Mouse (Mus musculus): ENCODE measurements around the gene Pgap2. TPM values are rescaled to one million over a fixed set of nuclear protein-coding genes. Genes with fewer than 3 reads are reported as not detected.

Gene Pgap2
- polyA plus RNA-seq, 1 experiment: 131 TPM

DNA sequence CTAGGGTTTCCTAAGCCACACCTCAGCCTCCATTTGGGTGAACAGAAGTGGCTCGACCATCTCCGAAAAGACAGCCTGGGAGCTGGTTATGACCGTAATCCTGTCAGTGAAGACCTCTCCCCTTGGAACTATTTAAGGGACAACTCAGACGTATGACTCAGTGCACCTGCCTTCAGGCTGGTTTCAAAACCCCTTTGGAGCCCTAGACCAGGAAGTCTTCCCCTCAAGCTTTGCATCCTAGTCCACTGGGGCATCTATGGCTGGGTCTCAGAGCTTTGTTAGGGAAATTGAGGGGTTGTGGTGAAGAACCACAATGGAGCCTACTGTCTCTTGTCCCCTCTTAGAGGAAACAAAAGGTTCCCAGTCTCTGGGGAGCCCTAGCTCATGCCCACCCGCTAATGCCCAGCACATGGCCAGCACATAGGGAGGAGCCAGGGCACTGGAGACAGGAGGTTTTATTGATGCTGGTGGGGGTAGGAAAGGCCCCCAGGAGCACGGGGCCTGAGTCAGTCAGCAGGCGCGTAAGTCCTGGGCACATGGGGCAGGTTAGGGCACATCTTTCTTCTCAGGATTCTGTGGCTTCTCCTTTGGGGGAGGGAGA is 28.8 kb downstream of the Pgap2 start:
- DNase-seq: no peak
- Histone ChIP-seq H3K27ac (ENCODE audit: control insufficient read depth, insufficient read depth, low read length) (no peak overlapping the region), H3K27me3 (ENCODE audit: control insufficient read depth, insufficient read depth, low read length) (no peaks in the 10 kb centered on the region), H3K4me3 (ENCODE audit: control insufficient read depth, insufficient read depth, low read length) (no peak overlapping the region), H3K4me1 (replicated peaks; ENCODE audit: control insufficient read depth, insufficient read depth, low read length) (peaks cover 3% of the 10 kb centered on the region), H3K36me3 (ENCODE audit: control insufficient read depth, insufficient read depth, low read length) (peaks cover 48% of the 10 kb centered on the region)
- 92% methylated on average over 8 of the region's 8 CpGs for WGBS
- no peak for TF ChIP-seq CTCF (IDR thresholded peaks at IDR 0.05; ENCODE audit: borderline replicate concordance, control insufficient read depth, extremely low read depth, insufficient read depth, low read length, poor library complexity)
- TF ChIP-seq POLR2A (IDR thresholded peaks at IDR 0.05; ENCODE audit: control insufficient read depth, extremely low read depth, insufficient read depth, low read length, poor library complexity): no peak

DNA sequence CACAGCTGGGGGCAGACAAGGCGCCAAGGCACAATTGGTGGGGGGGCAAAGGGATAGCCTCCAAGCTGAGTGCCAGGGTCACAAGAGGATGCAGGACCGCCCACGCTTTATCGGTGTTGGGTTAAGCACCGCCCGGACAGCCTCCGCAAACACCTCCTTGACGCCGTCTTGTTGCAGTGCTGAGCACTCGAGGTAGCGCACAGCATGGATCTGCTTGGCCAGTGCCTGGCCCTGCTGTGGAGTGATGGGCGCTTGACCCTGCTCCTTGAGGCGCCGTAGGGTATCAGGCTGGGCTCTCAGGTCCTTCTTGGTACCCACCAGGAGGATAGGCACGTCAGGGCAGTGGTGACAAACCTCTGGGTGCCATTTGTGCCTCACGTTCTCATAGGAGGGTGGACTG is 29.6 kb downstream of the Pgap2 start:
- no peak for DNase-seq
- Histone ChIP-seq H3K4me1 (replicated peaks; ENCODE audit: control insufficient read depth, insufficient read depth, low read length) (peaks cover 11% of the 10 kb centered on the region), H3K36me3 (ENCODE audit: control insufficient read depth, insufficient read depth, low read length) (peaks cover 48% of the 10 kb centered on the region), H3K4me3 (ENCODE audit: control insufficient read depth, insufficient read depth, low read length) (no peak overlapping the region), H3K27ac (ENCODE audit: control insufficient read depth, insufficient read depth, low read length) (no peak overlapping the region), H3K27me3 (ENCODE audit: control insufficient read depth, insufficient read depth, low read length) (no peaks in the 10 kb centered on the region)
- WGBS: 96% methylated on average over 16 of the region's 16 CpGs
- TF ChIP-seq POLR2A (IDR thresholded peaks at IDR 0.05; ENCODE audit: control insufficient read depth, extremely low read depth, insufficient read depth, low read length, poor library complexity) (no peak), CTCF (IDR thresholded peaks at IDR 0.05; ENCODE audit: borderline replicate concordance, control insufficient read depth, extremely low read depth, insufficient read depth, low read length, poor library complexity) (no peak)

DNA sequence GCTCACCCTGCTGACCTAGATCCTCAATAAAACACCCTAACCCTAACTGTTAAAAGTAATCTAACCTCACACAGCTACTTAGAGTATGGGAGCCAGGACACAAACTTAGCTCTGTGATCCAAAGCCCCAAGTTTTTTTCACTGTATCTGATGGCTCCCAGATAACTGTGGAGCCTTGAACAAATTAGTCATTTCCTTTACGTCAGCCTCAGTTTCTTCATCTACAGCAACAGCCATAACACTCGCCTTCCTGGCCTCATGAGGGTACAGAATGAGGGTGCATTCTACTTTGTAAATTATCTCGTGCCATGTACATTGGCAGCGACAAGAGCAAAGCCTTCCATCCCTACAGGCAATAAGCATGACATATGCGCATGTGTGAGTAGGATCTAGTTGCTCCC is 32.4 kb downstream of the Pgap2 start:
- no peaks in the 10 kb centered on the region for H3K27me3 ChIP-seq (ENCODE audit: control insufficient read depth, insufficient read depth, low read length)
- TF ChIP-seq CTCF (IDR thresholded peaks at IDR 0.05; ENCODE audit: borderline replicate concordance, control insufficient read depth, extremely low read depth, insufficient read depth, low read length, poor library complexity) (no peak), POLR2A (IDR thresholded peaks at IDR 0.05; ENCODE audit: control insufficient read depth, extremely low read depth, insufficient read depth, low read length, poor library complexity) (no peak)
- H3K27ac ChIP-seq (ENCODE audit: control insufficient read depth, insufficient read depth, low read length): no peak overlapping the region
- peaks cover 35% of the 10 kb centered on the region for H3K4me1 ChIP-seq (replicated peaks; ENCODE audit: control insufficient read depth, insufficient read depth, low read length)
- H3K4me3 ChIP-seq (ENCODE audit: control insufficient read depth, insufficient read depth, low read length): no peak overlapping the region
- H3K36me3 ChIP-seq (ENCODE audit: control insufficient read depth, insufficient read depth, low read length): peaks cover 46% of the 10 kb centered on the region
- DNase-seq: no peak
- 92% methylated on average over 5 of the region's 5 CpGs for WGBS

DNA sequence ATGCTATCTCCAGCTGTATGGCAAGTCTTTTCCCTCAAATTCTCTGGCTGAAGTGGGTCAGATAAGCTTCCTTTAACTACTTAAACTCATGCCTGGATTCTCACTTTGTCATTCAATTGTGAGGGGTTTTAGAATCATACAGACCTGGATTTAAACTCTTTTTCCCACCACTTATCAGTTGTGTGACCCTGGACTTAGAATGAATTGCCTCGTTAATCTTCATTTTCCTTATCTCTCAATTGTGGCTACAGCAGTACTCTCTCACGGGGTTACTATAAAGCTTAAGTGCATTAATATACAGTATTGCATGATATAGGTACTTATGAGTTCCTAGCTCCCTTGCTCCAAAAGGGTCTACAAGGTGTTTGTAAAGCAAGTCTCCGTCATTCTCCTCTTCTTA is 32.9 kb downstream of the Pgap2 start:
- no peak for DNase-seq
- Histone ChIP-seq H3K27me3 (ENCODE audit: control insufficient read depth, insufficient read depth, low read length) (no peaks in the 10 kb centered on the region), H3K36me3 (ENCODE audit: control insufficient read depth, insufficient read depth, low read length) (peaks cover 41% of the 10 kb centered on the region), H3K4me1 (replicated peaks; ENCODE audit: control insufficient read depth, insufficient read depth, low read length) (peaks cover 41% of the 10 kb centered on the region), H3K27ac (ENCODE audit: control insufficient read depth, insufficient read depth, low read length) (no peak overlapping the region), H3K4me3 (ENCODE audit: control insufficient read depth, insufficient read depth, low read length) (no peak overlapping the region)
- 91% methylated on average over 3 of the region's 3 CpGs for WGBS
- TF ChIP-seq POLR2A (IDR thresholded peaks at IDR 0.05; ENCODE audit: control insufficient read depth, extremely low read depth, insufficient read depth, low read length, poor library complexity): no peak
- TF ChIP-seq CTCF (IDR thresholded peaks at IDR 0.05; ENCODE audit: borderline replicate concordance, control insufficient read depth, extremely low read depth, insufficient read depth, low read length, poor library complexity): no peak

DNA sequence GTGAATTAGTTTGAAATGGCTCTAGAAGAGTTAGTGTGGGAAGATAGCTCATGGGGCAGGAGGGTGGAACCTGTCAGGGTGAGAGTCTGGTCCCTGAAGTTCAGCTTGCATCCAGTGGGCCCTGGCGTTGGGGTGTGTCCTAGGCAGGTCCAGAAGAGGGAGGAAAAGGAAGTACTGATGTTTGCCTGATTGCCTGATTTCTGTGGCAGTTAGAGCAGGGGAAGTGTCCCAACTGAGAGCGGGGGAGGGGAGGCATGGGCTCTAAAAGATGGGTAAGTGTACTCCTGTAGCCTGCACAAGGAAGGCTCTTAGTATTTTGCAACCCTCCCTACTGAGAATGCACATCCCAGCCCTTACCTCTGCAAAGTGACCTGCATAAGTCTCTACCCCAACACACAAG is 33.9 kb downstream of the Pgap2 start:
- TF ChIP-seq POLR2A (IDR thresholded peaks at IDR 0.05; ENCODE audit: control insufficient read depth, extremely low read depth, insufficient read depth, low read length, poor library complexity) (no peak), CTCF (IDR thresholded peaks at IDR 0.05; ENCODE audit: borderline replicate concordance, control insufficient read depth, extremely low read depth, insufficient read depth, low read length, poor library complexity) (no peak)
- Histone ChIP-seq H3K27ac (ENCODE audit: control insufficient read depth, insufficient read depth, low read length) (peak overlapping the region; percentile 32; the same call in 1 of the 2 replicates), H3K4me3 (ENCODE audit: control insufficient read depth, insufficient read depth, low read length) (no peak overlapping the region), H3K4me1 (replicated peaks; ENCODE audit: control insufficient read depth, insufficient read depth, low read length) (peaks cover 48% of the 10 kb centered on the region), H3K36me3 (ENCODE audit: control insufficient read depth, insufficient read depth, low read length) (peaks cover 31% of the 10 kb centered on the region), H3K27me3 (ENCODE audit: control insufficient read depth, insufficient read depth, low read length) (no peaks in the 10 kb centered on the region)
- 40% methylated on average over 2 of the region's 2 CpGs for WGBS
- peak; percentile 29 for DNase-seq

DNA sequence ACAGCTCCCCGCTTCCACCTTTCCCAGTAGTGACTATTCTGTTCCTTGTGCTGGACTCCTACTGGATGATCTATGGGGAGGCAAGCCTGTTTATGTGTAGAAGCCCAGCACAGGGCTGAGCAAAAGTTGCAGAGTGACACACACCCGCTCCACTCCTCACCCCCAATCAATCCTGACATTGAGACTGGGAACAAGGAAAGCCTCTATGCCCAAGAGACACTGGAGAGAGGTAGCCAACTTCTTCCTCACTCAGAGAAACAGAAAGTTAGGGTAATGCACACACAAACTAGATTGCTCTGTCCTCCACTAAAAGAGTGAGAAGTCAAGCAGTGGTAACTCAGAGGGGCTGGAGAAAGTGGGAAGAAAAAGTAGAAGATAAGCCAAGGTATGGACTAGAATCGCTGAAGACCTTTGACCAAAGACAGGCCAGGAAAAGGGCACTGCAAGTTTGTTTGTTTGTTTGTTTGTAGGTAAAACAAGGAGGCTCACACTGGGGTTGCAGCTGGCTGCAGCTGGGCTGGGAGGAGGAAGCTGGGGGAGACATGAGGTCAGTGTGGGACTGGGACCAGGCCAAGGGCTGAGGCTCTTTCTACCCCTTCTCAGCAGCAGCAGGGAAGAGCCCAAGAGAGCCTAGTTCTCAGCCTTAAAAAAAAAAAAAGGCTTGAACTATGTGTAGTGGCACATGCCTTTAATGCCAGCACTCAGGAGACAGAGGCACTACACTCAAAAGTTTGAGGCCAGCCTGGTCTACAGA is 35.0 kb downstream of the Pgap2 start:
- DNase-seq: no peak
- H3K27me3 ChIP-seq (ENCODE audit: control insufficient read depth, insufficient read depth, low read length): no peaks in the 10 kb centered on the region
- peaks cover 48% of the 10 kb centered on the region for H3K4me1 ChIP-seq (replicated peaks; ENCODE audit: control insufficient read depth, insufficient read depth, low read length)
- WGBS: 77% methylated on average over 3 of the region's 3 CpGs
- no peak for TF ChIP-seq POLR2A (IDR thresholded peaks at IDR 0.05; ENCODE audit: control insufficient read depth, extremely low read depth, insufficient read depth, low read length, poor library complexity)
- TF ChIP-seq CTCF (IDR thresholded peaks at IDR 0.05; ENCODE audit: borderline replicate concordance, control insufficient read depth, extremely low read depth, insufficient read depth, low read length, poor library complexity): no peak
- H3K27ac ChIP-seq (ENCODE audit: control insufficient read depth, insufficient read depth, low read length): no peak overlapping the region
- H3K36me3 ChIP-seq (ENCODE audit: control insufficient read depth, insufficient read depth, low read length): peaks cover 20% of the 10 kb centered on the region
- no peak overlapping the region for H3K4me3 ChIP-seq (ENCODE audit: control insufficient read depth, insufficient read depth, low read length)

All from thymus, adult 2 months (tissue).